Mouse (Mus musculus): ENCODE measurements around the gene Trip10.

Gene Trip10

DNA sequence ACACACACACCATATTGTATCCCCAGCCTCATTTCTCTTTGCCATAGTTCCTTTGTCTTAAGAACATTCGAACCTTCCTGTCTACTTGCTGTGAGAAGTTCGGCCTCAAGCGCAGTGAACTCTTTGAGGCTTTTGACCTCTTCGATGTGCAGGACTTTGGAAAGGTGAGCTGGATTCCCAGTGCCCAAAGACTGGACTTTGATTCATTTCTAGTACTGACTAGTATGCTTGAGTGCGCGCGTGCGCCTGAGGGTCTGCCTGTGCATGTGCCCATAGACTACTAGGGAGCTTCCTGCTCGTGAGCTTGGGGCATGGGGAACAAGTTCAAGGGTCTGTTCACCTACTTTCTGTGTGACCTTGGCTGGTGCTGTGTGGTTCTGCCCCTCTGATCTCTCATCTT, 46.7 kb downstream of the Trip10 start:
- DNase-seq = no peak

DNA sequence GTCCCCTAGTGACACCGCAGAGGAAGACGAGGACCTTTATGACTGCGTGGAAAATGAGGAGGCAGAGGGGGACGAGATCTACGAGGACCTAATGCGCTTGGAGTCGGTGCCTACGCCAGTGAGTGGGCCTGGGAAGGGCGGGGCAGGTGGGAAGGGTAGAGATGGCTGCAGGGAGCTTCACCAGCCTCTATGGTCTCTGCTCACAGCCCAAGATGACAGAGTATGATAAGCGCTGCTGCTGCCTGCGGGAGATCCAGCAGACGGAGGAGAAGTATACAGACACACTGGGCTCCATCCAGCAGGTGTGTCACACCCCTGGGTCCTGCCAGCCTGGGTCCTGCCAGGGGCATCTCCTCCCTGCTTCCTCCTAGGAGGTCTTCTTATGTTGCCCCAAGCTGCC, 47.8 kb downstream of the Trip10 start:
- no peak for DNase-seq

DNA sequence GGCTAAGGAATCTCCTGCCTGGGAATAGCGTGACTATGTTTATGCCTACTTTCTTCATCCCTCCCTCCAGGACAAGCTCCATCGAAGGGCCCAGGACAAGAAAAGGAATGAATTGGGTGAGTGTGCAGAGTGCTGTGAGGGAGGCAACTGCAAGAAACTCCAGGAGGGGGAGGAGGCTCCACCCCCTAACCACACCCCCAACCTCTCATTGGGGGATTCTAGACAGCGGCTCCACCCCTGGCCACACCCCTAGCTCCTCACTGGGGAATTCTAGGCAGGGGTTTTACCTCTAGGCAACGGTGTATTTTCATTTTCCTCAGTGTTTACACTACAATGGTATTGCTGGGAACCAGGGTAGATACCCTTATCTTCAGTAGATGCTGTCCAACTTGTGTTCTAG, 56.3 kb downstream of the Trip10 start:
- no peak for DNase-seq

DNA sequence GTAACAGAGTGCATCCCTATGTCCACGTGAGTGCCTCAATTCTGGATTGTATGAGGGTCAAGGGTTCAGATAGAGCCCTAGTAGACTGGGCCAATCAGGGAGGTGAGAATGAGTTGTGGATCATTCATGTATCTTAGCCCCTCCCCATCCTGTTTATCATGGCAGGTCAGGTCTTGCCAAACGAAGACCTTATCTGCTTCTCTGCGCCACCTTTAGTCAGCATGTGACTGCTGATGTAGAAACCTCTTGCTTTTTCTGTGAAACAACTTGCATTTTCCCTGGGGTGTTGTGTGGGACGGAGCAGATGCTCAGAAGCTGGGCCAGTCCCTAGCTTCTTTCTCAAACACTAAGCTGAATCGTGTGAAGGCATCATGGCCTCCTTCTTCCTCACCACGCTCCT, 57.8 kb downstream of the Trip10 start:
- DNase-seq = no peak

DNA sequence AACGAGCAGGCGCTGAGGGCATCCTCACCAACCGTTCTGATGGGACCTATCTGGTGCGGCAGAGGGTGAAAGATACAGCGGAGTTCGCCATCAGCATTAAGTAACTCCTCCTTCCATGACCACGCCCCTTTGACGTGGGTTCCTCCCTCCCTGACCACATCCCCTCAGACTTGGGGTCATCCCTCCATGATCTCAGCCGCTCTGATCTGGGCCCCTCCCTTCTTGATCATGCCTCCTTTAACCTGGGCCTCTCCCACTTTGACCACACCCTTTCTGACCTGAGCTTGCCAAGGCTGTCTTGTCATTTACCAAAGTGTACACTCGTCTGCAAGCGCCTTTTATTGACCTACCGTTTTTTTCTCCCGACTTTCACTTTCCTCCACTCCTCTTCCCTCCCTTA, 62.5 kb downstream of the Trip10 start:
- no peak for DNase-seq
